Mouse (Mus musculus) CH12.LX (cell line): ENCODE data around the gene Gm17416.

ENCODE experiments used
- CTCF ChIP-seq, 2 experiments: IDR thresholded peaks in 1 of 2; conservative IDR thresholded peaks in 1 of 2; 2 replicates each; pipeline ENCODE4 v1.5.1; 2011 to 2012; ENCODE audit warnings: low read depth in 2 of 2, low read length in 2 of 2, improper control_type of control experiment in 1 of 2, inconsistent platforms in 1 of 2, mild to moderate bottlenecking in 1 of 2, moderate library complexity in 1 of 2
- JUND ChIP-seq: conservative IDR thresholded peaks from 2 replicates; pipeline ENCODE4 v1.6.1; 2011; ENCODE audit warnings: low read depth, low read length, improper control_type of control experiment
- POLR2A ChIP-seq: IDR thresholded peaks from 2 replicates; pipeline ENCODE4 v1.6.1; 2011; ENCODE audit warnings: low read depth, mild to moderate bottlenecking, improper control_type of control experiment, low read length
- POLR2AphosphoS2 ChIP-seq: IDR thresholded peaks from 2 replicates; pipeline ENCODE4 v1.6.1; 2011; ENCODE audit warnings: low read depth, low read length, improper control_type of control experiment
- SMC3 ChIP-seq: IDR thresholded peaks from 2 replicates; pipeline ENCODE4 v1.6.1; 2011; ENCODE audit warnings: low read depth, low read length, improper control_type of control experiment
- UBTF ChIP-seq: IDR thresholded peaks from 2 replicates; pipeline ENCODE4 v1.6.1; 2012; ENCODE audit warnings: low read depth, mild to moderate bottlenecking, inconsistent platforms, low read length, improper control_type of control experiment, moderate library complexity

DNA sequence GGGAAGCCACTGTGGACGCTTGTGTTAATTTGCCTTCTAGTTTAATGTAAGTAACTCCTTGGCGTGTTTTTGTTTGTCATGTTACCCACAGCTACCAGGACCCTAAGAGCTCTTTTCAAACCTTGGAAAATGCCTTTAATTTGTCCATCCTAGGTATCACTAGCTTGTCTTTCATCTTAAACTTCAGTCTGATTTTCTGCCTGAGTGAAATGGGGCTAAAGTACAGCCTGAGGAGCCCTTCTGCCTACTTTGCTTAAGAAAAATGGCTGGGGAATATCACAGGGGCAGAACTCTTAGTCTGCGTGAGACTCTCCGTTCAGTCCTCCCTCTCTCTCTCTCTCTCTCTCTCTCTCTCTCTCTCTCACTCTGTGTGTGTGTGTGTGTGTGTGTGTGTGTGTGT, 743 bp downstream of the Gm17416 start:
- TF ChIP-seq UBTF (no peak), JUND (no peak), POLR2AphosphoS2 (no peak), CTCF (conservative IDR thresholded peaks at IDR 0.05 in 1 of 2, IDR thresholded peaks at IDR 0.05 in 1 of 2; ENCODE audit: low read depth in 2 of 2, low read length in 2 of 2) (no peak), SMC3 (no peak), POLR2A (no peak)
